Mouse (Mus musculus) activated CD4-positive, CD25-positive, alpha-beta regulatory T cell, adult 4 months (primary cell): ENCODE measurements around the gene Clec4b1. TPM values are rescaled to one million over a fixed set of nuclear protein-coding genes. Genes with fewer than 3 reads are reported as not detected.
"Not testable (repeated sequence)": the region's sequence is repeated elsewhere in the genome, so short reads cannot be mapped to it uniquely, and the experiment has no call there.

Experiments used
- ATAC-seq: one replicate; pipeline ENCODE4 v1.8.0; 2017
- polyA plus RNA-seq, 2 experiments: library from polyadenylated mRNA; unstranded; fragments of 100-300 nt; shearing (Covaris generic); gene quantifications; one replicate each; pipeline ENCODE4 v1.2.1; 2017

Gene Clec4b1
- polyA plus RNA-seq, result not detected

DNA sequence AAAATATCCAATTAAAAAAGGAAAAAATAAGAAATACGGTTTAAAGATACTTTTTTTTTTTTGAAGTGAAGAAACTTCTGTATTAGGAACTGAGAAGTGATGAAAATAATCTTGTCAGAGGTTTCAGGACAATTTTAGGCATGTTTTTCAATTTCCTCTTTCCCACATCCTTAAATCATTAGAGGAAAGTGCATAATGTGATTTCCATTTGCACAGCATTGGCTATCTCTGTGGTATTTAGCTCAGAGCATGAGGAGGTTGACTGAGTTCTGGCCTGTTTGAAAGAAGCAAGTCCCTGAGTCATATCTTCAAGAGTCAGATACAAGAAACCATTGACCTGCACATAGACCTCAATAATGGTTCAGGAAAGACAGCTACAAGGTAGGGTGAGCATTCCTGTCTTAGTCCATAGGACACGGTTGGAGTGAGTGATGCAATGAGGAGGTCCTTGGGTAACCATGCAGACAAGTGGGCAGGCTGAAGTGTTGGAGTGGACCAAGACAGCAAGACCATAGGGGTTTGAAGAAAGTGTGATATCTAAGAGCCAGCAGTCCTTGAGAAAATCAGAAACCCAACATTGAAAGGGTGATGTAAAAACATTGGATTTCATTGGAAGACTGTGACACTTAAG is at the start of gene Clec4b1:
Clec4b1 (plus strand) TSS at position 221 of the 631 bp plus-strand sequence.
- no peak for ATAC-seq

GRCm38 (mm10) chr6:123004696-123005095 is 45.1 kb upstream of the Clec4b1 start:
- ATAC-seq, result not testable (repeated sequence)

DNA sequence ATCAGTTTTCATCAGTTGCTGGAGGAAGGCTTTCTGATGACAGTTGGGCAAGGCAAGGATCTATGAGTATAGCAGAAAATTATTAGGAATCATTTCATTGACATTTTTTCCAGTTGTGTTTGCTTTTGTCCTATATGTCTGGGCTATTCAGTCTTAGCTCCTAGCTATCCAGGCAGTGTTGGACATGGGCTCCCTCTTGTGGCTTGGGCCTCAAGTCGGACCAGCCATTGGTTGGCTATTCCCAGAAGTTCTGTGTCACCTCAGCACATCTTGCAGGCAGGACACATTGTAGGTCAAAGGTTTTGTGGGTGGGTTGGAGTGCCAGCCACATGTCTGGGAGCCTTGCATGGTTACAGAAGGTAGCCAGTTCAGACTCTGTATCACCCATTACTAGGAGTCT is 44.2 kb upstream of the Clec4b1 start:
- no peak for ATAC-seq

- ATAC-seq, result no peak
Measured at GRCm38 (mm10) chr6:123095125-123095843, 45.5 kb downstream of the Clec4b1 start.

GRCm38 (mm10) chr6:123106128-123106527 is 56.4 kb downstream of the Clec4b1 start, which contains the start of gene Clec4a2:
Clec4a2 (plus strand) TSS chr6:123106428.
- ATAC-seq, result not testable (repeated sequence)

Other genes with a start within 250 kb of the Clec4b1 start
- gene Slc2a3, start 248.3 kb upstream of the Clec4b1 start, polyA plus RNA-seq, result 10 to 100 TPM; 64.2 to 69.4 TPM
- gene Foxj2, start 230.0 kb upstream of the Clec4b1 start, polyA plus RNA-seq, result 1 to 10 TPM; 6.6 to 8.7 TPM
- under 1 TPM in 1 of 2 experiments, not detected in 1; 0.60 TPM for gene C3ar1, start 193.8 kb upstream of the Clec4b1 start, polyA plus RNA-seq
- gene Necap1, start 175.5 kb upstream of the Clec4b1 start, polyA plus RNA-seq, result 10 to 100 TPM; 32.2 to 44.6 TPM
- under 1 TPM in 1 of 2 experiments, not detected in 1; 0.51 TPM for gene Clec4a1, start 128.1 kb upstream of the Clec4b1 start, polyA plus RNA-seq
- under 1 TPM in 1 of 2 experiments, not detected in 1; 0.73 TPM for gene Clec4a3, start 97.4 kb upstream of the Clec4b1 start, polyA plus RNA-seq
- not detected for gene Clec4a4, start 59.6 kb upstream of the Clec4b1 start, polyA plus RNA-seq
- gene Clec4a2, start 56.5 kb downstream of the Clec4b1 start, polyA plus RNA-seq, result not detected
- not detected for gene Clec4b2, start 122.9 kb downstream of the Clec4b1 start, polyA plus RNA-seq
- gene Clec4n, start 179.9 kb downstream of the Clec4b1 start, polyA plus RNA-seq, result 1 to 10 TPM in 1 of 2 experiments, under 1 TPM in 1; 0.45 to 1.2 TPM
- gene Clec4d, start 212.1 kb downstream of the Clec4b1 start, polyA plus RNA-seq, result not detected
- gene Clec4e, start 239.9 kb downstream of the Clec4b1 start, polyA plus RNA-seq, result not detected